Mouse (Mus musculus) lung, postnatal 4 days (tissue): ENCODE results near the gene Gm10720.
"Not testable (repeated sequence)": the region's sequence is repeated elsewhere in the genome, so short reads cannot be mapped to it uniquely, and the experiment has no call there.

Experiments used
- DNase-seq, 2 experiments: peaks; one replicate each; pipeline ENCODE4 v3.0.0; 2021

The Gm10720 gene

GRCm38 (mm10) chr9:3015354-3015753 is at the start of gene Gm10720:
Gene Gm10720 (plus strand): TSS chr9:3015654.
- DNase-seq: not testable (repeated sequence)

GRCm38 (mm10) chr9:3000445-3000972 is 14.9 kb upstream of the Gm10720 start, which contains the start of gene Gm10722:
Gene Gm10722 (plus strand): TSS chr9:3000922.
- peak; percentile 35 to 57 for DNase-seq

GRCm38 (mm10) chr9:3001006-3001405 is 14.4 kb upstream of the Gm10720 start:
- peak; percentile 51 to 58 for DNase-seq

GRCm38 (mm10) chr9:3001948-3002659 is 13.3 kb upstream of the Gm10720 start:
- peak; percentile 97 to 100 for DNase-seq

- not testable (repeated sequence) for DNase-seq
Observed at GRCm38 (mm10) chr9:3002794-3003396, 12.6 kb upstream of the Gm10720 start, which contains the start of gene Gm11168. Gene Gm11168 (plus strand): TSS chr9:3003346.

- DNase-seq: not testable (repeated sequence)
Observed at GRCm38 (mm10) chr9:3006179-3006578, 9.3 kb upstream of the Gm10720 start.

GRCm38 (mm10) chr9:3006636-3007035 is 8.8 kb upstream of the Gm10720 start:
- peak; percentile 89 to 94 for DNase-seq

- not testable (repeated sequence) for DNase-seq
Observed at GRCm38 (mm10) chr9:3007272-3007671, 8.2 kb upstream of the Gm10720 start.

- DNase-seq: not testable (repeated sequence)
Observed at GRCm38 (mm10) chr9:3009331-3009730, 6.1 kb upstream of the Gm10720 start.

- DNase-seq: not testable (repeated sequence)
Observed at GRCm38 (mm10) chr9:3012054-3012621, 3.3 kb upstream of the Gm10720 start.

GRCm38 (mm10) chr9:3012733-3013279 is 2.6 kb upstream of the Gm10720 start, which contains the start of gene Gm10721:
Gene Gm10721 (plus strand): TSS chr9:3013140.
- DNase-seq: not testable (repeated sequence)

GRCm38 (mm10) chr9:3015896-3016295 is 442 bp downstream of the Gm10720 start:
- not testable (repeated sequence) for DNase-seq

GRCm38 (mm10) chr9:3017108-3017507 is 1.7 kb downstream of the Gm10720 start, which contains the start of gene Gm10719:
Gene Gm10719 (plus strand): TSS chr9:3017408.
- DNase-seq: not testable (repeated sequence)

- DNase-seq: peak; percentile 87 to 92
Observed at GRCm38 (mm10) chr9:3018944-3019343, 3.5 kb downstream of the Gm10720 start.

- DNase-seq: peak; percentile 79
Observed at GRCm38 (mm10) chr9:3019835-3020727, 4.6 kb downstream of the Gm10720 start.

- DNase-seq: peak; percentile 73 to 82
Observed at GRCm38 (mm10) chr9:3022316-3023008, 7.0 kb downstream of the Gm10720 start.

GRCm38 (mm10) chr9:3023312-3023984 is 8.0 kb downstream of the Gm10720 start, which contains the start of gene Gm10718:
Gene Gm10718 (plus strand): TSS chr9:3023547.
- peak; percentile 44 to 56 for DNase-seq

- peak; percentile 80 to 89 for DNase-seq
Observed at GRCm38 (mm10) chr9:3023985-3024648, 8.7 kb downstream of the Gm10720 start.

GRCm38 (mm10) chr9:3024912-3025467 is 9.5 kb downstream of the Gm10720 start, which contains the start of gene Gm10717:
Gene Gm10717 (plus strand): TSS chr9:3025417.
- DNase-seq: peak; percentile 61 to 71
